Mouse (Mus musculus) retina, postnatal 7 days (tissue): ENCODE measurements around the gene Zcchc24.

Experiments used
- DNase-seq: peaks from one replicate; pipeline ENCODE4 v3.0.0-alpha.2; 2012; ENCODE audit warnings: low read depth, low spot score

Gene Zcchc24

DNA sequence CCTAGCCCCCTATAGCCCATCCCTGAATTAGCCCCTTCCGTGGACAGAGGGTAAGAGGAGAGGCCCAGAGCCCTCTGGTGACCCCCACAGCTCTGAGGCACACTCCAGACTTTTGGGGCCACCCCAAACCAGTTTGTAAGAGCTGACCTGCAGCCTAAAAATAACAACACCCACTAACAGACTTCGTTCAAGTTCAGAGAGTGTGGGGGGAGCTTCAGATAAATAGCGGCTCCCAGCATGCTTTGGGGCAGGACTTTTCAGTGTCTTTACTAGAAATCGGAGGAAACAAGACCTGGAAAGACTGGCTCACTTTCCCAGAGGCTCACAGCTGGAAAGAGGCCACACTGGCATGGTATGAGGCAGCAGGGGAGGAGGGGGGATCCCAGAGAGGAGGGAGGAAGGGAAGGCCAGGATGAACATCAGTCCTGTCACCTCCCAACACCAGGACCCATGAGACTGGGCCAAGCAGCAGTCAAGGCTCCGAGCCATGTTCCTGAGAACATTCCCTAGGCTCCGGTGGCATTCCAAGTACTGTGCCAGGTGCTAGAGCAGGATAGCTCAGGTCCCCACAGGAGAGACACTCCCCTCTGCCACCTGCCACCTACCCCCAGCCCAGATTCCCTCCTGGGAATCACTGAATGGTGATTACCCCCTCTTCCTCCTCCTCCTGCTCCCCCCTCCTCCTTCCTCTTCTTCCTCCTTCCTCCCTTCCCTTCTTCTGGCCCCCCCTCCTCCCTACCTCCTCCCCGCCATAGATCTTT lies 20.7 kb downstream of the Zcchc24 start:
- no peak for DNase-seq

DNA sequence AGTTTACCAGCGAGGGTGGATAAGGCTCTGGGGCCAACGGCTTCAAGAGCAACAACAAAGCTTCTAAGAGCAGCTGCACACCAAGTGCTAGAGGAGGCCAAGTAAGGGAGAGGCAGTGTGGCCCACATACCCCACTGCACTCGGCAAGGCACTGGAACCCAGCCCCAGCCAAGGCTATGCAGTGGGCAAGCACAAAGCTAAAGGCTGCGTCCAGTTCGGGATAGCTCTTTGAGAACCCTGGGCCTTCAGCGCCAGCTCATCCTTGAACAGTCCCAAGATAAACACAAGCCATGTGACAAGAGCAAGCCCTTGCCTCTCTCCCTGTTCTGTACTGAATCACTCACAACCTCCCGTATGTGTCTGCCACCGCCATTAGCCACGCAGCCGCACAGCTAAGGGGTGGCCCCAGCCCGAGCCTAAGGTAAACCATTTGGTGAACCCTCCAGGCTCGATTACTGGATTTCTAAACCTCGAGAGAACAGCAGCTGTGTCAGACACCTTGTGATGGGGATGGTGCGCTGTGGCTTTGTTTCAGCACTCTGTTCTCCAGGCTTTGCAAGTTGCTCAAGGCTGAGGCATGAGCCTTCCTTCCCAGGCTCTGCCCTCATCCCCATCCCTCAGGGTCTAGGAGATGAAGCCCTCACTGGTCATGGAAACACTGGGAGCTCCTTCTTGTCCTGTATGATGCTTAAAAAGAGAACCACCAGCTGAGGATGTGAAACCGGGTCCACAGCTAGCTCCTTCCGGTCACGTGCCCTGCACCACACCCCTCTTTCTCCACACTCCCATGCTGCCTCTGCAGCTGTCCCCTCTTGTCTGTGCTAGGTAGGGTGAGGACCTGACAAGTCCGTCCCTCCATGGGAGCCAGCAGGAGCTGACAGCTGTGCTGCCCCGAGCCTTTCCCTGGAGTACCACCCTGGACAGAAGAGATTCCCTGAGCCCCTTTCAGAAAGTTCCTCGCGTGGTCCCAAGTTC lies 21.6 kb downstream of the Zcchc24 start:
- DNase-seq = no peak

DNA sequence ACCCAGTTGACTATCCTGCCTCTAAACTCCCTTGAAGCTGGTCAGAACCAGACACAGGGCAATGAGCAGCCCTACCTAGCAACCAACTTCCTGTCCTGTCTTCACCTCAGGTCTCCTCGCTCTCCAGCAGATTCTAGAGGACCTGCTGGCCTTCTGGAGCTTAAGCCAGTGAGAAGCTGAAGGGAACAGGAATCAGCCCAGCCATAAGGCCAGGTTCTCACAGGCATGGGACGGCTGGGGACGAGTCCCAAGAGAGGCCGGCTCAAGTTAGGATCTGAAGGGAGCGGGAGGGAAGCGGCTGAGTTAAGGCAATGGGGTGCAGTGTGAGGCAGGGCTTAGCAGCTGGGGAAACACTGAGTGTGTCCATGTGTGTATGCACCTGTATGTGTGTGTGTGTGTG lies 22.5 kb downstream of the Zcchc24 start:
- DNase-seq = no peak

DNA sequence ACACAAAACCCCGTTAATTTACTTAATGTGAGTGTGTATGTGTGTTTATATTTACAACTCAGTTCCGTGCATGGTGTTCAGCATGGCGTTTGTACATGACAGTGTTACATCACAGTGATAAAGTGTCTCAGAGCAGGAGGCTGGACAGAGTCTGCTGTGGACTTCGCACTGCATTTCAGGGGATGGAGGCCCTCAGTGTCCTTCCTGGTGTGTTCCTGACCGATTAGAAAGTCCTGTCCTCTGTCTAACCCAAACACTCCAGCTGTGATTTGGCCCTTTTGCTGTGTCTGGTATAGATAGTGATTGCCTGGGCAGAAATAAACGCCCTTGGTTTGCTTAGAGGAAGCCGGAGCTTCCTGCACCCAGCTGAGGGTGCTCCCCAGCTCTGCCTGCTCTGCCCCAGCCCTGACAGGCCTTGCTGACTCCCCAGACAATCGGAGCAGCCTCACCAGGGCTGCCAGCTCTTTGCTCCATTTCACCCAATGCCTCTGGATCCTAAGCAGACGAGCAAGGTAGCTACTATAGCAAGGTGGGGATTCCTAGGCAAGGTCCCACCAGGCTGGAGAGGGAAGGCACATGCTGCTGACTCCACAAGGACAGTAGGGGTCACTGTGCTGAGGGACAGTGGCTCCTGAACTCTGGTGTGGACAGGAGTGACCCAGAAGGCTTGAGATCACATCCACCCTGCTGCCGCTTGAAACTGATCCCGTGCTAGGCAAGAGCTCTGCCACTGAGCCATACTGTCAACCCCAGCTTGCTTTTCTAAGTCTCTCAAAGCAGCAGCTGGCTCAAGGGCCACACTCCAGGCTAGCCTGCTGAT lies 23.3 kb downstream of the Zcchc24 start:
- no peak for DNase-seq

DNA sequence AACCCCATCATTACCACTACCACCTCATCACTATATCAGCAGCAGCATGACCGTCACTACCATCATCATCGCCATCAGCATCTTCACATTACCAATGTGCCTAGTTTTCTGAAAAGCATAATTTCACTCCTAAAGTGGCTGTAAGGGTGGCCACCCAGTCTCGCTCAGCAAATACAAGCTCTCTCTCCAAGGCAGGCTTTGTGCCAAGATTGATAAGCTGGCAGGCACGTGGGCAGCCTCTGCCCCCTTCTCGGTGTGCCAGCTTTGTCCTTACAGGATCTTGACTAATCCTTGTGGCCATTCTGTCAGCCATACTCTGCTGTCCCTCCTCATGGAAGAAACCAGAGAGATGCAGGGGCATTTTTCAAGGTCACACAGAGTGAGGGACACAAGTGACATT lies 25.9 kb downstream of the Zcchc24 start:
- DNase-seq = no peak

DNA sequence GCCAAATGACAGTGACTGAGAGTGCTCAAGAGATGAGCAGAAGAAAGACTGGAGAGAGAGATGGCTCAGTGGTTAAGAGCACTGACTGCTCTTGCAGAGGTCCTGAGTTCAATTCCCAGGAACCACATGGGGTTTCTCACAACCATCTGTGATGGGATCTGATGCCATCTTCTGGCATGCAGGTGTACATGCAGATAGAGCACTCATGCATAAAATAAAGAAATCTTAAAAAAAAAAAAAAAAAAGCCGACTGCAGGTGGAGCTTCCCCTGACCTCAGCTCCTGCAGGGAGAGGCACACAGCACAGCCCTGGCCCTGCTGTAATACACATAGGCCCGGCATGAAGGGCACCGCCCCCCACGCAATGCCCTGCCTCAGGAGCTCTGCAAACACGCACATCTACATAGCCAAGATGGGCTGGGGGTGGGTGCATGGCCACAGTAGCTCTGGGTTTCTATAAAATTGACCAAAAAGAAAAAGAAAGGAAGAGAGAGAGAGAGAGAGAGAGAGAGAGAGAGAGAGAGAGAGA lies 26.9 kb downstream of the Zcchc24 start:
- no peak for DNase-seq

DNA sequence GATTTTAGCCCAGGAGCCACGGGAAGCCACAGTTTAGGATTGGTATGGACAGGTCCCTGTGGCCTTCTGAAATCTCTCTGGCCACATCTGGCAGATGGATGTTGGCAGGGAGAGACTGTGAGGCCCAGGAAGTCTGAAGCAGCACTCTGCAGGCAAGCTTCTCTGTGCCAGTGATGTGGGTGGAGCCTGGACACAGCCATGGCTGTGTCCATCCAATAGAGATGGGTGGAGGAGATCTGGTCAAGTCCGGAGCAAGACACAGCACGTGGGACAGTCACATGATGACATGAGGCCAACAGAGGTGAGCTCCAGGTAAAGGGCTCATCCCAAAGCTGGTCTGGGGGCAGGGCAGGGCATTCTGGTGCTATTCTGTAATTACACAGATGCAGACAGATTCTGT lies 27.6 kb downstream of the Zcchc24 start:
- DNase-seq = no peak

DNA sequence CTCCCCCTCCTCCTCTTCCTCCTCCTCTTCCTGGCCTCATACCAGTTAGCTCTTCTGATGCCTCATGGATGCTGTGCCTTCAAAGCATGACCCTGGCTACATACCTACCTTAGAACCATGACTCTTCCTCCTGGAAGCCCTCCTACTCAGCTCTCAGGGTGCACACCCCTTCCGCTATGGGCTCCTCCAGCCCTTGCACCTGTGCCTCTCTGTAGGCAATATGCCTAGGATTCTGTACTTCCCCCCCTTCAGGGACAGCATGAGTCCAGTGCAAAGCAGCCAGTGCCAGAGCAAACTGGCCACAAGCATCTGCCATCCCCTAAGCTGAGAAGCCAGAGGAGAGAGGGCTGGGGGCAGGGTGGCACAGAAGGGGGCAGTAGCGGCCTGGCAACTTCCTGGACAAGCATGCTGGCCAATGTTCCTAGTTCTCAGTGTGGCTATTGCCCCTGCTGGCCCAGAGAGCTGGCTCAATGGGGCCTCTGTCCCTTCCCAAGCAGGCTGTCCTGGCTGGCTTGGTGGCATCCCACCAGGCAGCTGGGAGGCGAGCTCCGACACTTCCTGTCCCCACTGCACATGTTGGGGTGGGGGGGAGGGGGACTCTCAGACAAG lies 28.8 kb downstream of the Zcchc24 start:
- DNase-seq = no peak

DNA sequence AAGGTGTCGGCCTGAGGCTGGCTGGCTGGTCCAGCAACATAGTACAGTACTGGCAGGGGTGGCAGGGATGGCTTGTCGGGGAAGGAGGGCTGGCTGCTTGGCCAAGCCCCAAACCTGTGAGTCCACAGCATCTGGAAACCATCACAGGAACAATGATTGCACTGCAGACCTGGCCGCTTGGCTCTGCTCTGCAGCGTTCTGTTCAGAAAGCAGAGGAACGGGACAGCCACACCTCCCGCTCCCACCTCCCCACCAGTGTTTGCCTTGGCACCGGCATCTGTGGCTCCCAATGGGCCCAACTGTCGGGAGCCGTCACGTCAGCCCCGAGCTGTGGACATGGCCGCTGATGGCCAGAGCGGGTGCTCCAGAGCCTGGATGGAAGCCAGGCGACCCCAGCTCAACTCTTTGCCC lies 30.2 kb downstream of the Zcchc24 start:
- DNase-seq = no peak

DNA sequence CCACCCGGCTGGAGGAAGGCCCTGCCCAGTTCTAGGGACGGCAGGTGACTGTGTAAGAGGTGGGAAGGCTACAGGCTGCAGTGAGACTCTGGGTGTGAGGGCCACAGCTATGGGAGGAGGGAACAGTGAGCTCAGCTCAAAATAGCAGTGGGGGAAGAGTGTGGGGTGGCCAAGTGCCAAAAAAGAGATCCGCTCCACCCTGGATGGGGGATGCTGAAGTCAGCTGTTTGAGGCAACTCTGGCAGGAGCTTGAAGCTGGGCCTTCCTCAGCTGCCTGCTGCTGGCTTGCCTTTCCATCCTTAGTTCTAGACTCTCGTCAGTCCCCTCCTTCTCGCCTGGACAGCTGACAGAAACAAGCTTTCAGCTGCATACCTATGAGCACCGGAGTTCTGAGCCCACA lies 32.2 kb downstream of the Zcchc24 start:
- DNase-seq = no peak

DNA sequence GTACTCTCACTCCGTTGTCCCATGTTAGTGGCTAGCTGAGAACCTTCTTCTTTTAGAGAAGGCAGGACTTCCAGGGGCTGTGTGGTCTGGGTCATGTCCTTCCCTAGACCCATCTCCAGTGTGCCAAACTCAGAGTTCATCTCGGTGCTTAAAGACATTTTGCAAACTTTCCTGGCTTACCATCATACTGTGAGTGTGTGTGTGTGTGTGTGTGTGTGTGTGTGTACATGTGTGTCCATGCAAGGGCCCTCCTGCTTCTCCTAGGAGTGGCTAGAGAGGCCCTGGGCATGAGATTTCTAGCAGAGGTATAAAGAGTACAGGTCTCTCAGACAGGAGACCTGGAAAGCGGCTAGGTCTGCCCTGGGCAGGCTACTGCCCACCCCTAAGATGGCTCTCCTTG lies 32.7 kb downstream of the Zcchc24 start:
- DNase-seq = no peak

DNA sequence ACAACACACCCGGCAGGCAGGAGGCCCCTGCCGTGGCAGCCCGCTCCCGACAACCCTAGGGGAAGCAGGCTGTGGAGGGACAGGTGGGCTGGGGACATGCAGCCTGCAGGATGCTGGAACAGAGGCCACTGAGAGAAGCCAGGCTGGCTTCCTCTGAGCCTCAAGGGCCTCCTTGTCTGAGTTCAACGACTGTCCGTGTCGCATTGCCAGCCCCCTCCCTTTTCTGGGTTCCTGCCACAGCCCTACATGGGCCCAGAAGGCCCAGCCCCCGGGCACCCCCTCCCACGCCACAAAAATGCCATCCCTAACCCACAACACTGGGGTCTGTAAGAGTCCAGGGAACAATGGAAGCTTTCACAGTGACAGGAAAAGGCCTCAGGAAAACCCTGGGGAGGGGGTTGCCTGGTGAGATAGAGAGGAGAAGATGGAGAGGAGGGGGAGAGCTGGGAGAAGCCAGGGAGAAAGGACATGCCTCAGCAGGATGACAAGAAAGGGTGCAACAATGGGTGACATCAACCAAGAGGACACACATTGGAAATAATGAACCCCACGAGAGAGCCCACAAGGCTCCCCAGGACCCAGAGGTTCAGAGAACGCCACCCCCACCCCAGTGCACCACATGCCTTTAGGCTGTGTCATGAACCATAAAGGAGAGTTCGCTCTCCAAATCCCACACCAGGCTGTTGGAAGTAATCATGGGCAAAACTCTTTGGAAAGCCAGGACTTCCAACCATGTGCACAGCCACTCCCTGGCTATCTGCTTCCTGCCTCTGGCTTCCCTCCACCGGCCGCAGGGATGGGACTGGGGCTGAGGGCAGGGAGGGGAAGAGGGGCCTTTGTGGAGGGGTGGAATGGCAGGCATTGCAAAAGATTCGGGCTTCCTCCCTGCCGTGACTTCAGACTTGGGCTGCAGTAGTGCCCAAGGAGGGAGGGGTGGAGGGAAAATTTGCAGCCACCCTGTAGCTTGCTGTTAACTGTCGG lies 33.8 kb downstream of the Zcchc24 start:
- DNase-seq = no peak

DNA sequence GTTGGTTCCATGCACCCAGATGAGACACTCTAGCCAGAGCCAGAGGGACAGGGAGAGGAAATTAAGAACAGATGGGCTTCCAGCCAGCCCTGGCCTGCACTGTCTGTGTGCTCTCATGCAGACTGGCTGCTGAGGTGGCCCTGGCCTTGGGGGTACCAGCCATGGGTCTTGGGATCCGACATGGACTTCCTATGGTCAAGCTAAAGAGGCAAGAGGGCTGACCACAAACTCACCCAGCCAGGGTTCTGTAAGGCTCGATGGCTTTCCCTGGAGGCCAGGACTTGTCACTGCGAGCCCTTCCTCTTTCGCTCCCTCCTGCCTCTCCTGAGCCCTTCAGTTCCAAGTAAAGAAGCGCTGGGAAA lies 41.7 kb downstream of the Zcchc24 start:
- DNase-seq = no peak

DNA sequence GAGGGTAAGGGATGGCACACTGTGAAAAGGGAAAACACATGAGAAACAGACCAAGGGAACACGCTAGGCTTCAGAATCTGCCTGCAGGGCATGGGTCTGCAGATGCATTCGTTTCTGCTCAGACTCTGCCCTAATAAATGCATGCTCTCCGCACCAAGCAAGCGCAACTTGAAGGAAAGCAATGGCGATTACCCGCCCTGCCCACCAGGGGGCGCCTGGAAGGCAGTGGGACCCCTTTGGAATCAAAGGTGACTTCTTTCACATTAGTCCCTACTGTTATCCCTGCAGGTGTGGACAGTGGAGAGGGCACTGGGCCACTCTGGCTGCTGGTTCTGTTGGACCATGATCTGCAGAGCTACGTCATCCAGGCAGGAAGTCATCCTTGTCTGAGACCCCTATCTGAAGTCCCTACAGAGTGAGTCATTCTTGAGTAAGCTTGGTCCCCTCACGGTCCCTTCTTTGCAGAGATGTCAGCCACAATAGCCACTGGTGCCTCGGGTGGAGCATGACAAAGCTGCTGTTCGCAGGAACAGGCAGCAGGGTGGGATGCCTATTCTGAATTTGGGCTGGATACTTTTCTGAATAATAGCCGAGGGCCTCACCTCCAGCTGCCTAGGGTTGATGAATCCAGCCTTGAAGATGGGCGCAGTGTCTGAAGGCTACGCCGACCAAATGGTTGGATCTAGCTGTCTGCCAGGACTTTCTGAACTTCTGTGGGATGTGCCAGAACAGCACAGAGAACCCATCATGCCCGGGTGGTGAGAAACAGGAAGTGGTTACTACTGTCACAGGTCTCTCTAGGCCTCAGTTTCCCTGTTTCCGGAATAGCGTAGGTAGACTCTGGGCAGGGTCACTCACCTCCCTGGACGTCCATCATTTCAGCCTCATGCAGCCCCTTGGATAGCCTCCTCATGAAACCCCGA lies 42.4 kb downstream of the Zcchc24 start:
- DNase-seq = peak; percentile 46

DNA sequence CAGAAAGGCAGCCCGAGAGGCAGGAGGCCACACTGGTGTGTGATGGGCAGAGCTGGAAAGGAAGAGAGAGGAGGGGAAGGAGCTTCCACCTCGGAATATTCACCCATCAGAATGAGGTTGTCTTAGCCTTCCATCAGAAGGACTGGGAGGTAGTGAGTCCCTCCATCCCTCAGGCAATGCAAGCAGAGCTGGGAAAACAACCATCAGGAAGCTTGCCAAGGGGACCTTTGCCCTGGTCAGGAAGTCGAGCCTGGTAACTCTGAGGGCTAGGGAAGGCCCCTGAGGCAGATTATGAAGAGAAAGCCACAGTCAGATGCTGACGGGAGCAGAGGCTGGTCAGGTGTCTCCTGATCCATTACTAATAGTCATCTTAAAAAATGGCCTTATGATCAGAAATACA lies 43.1 kb downstream of the Zcchc24 start:
- DNase-seq = no peak

DNA sequence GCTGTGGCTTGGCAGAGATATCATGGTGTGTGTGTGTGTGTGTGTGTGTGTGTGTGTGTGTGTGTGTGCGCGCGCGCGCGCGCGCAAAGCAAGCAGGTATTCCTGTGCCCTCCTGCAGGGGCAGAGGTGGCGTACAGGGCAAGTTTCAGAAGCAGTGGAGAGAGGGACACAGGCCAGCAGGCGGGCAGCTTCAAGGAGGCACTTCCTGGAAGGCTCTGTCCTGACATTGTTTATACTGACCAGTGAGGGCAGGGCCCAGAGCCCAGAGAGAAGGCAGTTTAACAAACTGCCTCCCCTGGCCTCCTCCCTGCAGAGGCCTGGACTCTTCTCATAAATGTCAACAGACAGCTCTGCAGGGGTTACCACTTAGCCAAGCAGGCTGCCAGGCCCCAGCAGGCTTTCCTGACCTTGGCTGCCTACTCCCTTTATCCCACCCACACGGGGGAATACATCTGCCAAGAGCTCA lies 43.8 kb downstream of the Zcchc24 start:
- no peak for DNase-seq

DNA sequence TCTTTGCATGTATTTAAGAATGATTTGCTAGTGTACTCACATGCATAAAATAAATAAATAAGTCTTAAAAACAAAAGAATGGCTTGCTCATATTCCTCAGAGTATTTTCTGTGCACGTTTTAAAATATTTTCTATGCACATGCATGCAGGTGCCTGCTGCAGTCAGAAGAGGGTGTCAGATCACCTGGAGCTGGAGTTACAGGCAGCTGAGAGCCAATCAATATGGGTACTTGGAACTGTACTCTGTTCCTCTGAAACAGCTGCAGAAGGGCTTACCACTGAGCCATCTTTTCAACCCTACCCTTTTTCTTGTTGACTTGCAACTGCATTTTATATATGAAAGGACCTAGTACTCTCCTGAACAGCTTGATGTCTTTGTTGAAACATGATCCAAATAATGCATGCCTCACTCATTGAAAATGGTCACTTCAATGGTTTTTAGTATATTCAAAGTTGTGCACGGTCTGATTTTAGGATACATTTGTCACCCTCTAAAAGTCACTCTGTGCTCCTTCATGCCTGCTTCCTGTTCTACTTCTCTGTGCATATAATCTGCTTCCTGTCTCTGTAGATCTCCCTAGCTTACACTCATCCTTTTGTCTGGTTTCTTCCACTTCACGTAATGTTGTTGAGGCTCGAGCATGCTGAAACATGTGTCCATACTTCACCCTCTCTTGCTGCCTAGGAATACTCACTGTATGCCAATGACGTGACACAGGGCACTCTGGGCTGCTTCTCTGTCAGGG lies 47.7 kb downstream of the Zcchc24 start:
- DNase-seq = no peak

DNA sequence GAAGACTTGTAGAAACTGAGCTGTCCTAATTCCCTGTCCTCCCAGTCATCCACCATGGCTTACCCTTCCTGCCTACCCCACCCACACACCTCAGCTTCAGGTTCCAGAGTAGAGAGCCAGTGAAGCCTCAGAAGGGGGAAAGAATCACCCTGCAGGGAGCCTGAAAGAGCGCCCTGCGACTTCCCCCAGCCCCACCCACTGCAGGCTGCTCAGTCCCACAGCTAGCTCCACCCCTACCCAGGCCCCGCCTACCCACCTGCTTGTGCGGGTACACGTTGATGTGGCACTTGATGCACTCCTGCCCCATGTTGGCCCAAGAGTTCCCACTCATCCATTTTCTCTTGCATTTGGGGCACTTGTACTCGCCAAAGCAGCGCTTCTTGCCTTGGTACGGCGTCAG lies 49.5 kb downstream of the Zcchc24 start:
- no peak for DNase-seq
